33 mouse cellular contexts compared by ENCODE assay signal in genomic region chr4:107196454-107196853, GRCm38 (mm10). TPM values are rescaled to one million over a fixed set of nuclear protein-coding genes. Genes with fewer than 3 reads are reported as not detected.
"Had no signal": no experiment of that assay in that cellular context is flagged by ENCODE, and none has a peak within 500 bp of the region (broad histone marks: within the 10 kb centered on the region; RNA-seq: fewer than 3 reads in every experiment).

No protein-coding gene starts in this region.

- DNase-seq: gastrocnemius, postnatal 14 days; gastrocnemius, postnatal 36 days; heart, adult 18-20 months; heart, postnatal 14 days; heart, postnatal 36 days; kidney, adult 11 months; kidney, adult 2 months; kidney, adult 9 months; kidney, postnatal 14 days; kidney, postnatal 36 days; layer of hippocampus, adult 9-11 months; layer of hippocampus, postnatal 36 days; liver had no signal

- H3K27ac ChIP-seq: heart, embryonic 13.5 days; heart, embryonic 15.5 days; hindbrain, embryonic 13.5 days; hindbrain, embryonic 15.5 days; hindbrain, postnatal 0 days; kidney, embryonic 15.5 days; kidney, postnatal 0 days; limb, embryonic 10.5 days; limb, embryonic 12.5 days had no signal

- H3K4me3 ChIP-seq: heart, embryonic 13.5 days; heart, embryonic 15.5 days; hindbrain, embryonic 13.5 days; hindbrain, embryonic 15.5 days; kidney, embryonic 15.5 days; limb, embryonic 10.5 days; limb, embryonic 12.5 days had no signal

- H3K4me1 ChIP-seq: heart, embryonic 13.5 days; heart, embryonic 15.5 days; hindbrain, embryonic 13.5 days; hindbrain, embryonic 15.5 days; kidney, embryonic 15.5 days; limb, embryonic 10.5 days; limb, embryonic 12.5 days had no signal

- H3K27me3 ChIP-seq: heart, embryonic 13.5 days; heart, embryonic 15.5 days; hindbrain, embryonic 13.5 days; hindbrain, embryonic 15.5 days; kidney, embryonic 15.5 days; limb, embryonic 12.5 days had no signal

RNA-seq across cellular contexts. Expression of gene Ldlrad1, which starts 12.5 kb away (rescaled TPM):
- total RNA-seq: gastrocnemius, adult 18-20 months; gastrocnemius, adult 8-10 months; gastrocnemius, postnatal 14 days; gastrocnemius, postnatal 36 days; heart, postnatal 36 days; hindbrain, postnatal 0 days; layer of hippocampus, adult 18-20 months; layer of hippocampus, postnatal 36 days; left cerebral cortex, adult 18-20 months; left cerebral cortex, postnatal 36 days had no signal
- polyA plus RNA-seq: heart, embryonic 11.5 days; heart, embryonic 13.5 days; heart, embryonic 15.5 days; heart, postnatal 0 days; hindbrain, embryonic 11.5 days; hindbrain, embryonic 13.5 days; hindbrain, embryonic 15.5 days; hindbrain, postnatal 0 days; intestine, embryonic 14.5 days; intestine, embryonic 16.5 days; kidney, adult 2 months; kidney, embryonic 15.5 days; kidney, postnatal 0 days; limb, embryonic 10.5 days; limb, embryonic 12.5 days; liver, embryonic 11.5 days had no signal
